Mouse (Mus musculus) olfactory bulb, adult 2 months (tissue): ENCODE results near the gene Acacb.

ENCODE experiments used
- CTCF ChIP-seq: fragments of 200-500 bp; IDR thresholded peaks from 2 replicates; pipeline ENCODE4 v1.5.1; 2012; ENCODE audit warnings: low read depth, mild to moderate bottlenecking, low read length, moderate library complexity; ENCODE audit not compliant: insufficient read depth
- POLR2A ChIP-seq: fragments of 200-500 bp; IDR thresholded peaks from 2 replicates; pipeline ENCODE4 v1.6.1; 2012; ENCODE audit warnings: mild to moderate bottlenecking, low read depth, low read length, moderate library complexity; ENCODE audit not compliant: insufficient read depth

GRCm38 (mm10) chr5:114264030-114264459 is 117.7 kb downstream of the Acacb start:
- TF ChIP-seq POLR2A: no peak
- TF ChIP-seq CTCF: no peak
